Mouse (Mus musculus) adrenal gland (tissue): ENCODE data around the gene Met.

Source experiments
- intact Hi-C: fragments of 180-260 bp; cut with DNase I; formaldehyde crosslinking; loops from one replicate; pipeline ENCODE4 v1.15.1; 2025

The Met gene

DNA sequence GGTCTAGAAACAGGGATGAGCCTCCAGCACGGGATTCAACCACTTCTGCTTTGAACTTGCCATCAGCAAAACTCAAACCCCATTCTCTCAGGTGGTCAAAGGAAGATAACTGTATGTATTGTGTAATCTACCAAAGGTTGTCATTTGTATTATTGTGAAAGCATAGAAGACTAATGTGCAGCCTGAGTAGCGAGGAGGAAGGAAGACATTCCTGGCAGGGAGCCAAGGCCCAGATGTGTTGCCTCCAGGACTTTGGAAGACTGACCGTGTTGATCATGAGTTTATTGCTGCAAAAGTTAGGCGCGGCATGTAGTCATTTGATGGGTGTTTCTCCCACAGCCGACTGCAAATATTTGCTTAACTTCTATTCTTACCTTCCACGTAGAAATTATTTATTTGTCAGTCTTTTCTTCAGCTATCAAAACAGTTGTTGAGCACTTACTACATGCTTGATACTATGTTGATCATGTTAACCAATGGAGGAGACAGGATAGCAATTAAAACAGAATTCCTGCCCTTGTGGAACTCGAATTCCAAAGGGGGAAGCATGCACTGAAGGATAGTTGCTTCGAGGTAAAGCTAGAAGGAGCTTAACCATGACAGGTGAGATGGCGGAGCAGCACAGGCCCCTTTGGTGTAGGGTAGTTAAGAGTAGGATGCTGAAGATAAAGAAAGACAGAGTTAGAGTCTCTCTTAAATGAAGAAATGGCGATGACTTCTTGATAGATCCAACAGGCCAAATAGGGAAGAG, 132.3 kb downstream of the Met start:
- intact Hi-C loops: loop anchor here (10.0 kb wide), 1 partner anchor 131 kb away; the partner anchor contains the start of gene Met

DNA sequence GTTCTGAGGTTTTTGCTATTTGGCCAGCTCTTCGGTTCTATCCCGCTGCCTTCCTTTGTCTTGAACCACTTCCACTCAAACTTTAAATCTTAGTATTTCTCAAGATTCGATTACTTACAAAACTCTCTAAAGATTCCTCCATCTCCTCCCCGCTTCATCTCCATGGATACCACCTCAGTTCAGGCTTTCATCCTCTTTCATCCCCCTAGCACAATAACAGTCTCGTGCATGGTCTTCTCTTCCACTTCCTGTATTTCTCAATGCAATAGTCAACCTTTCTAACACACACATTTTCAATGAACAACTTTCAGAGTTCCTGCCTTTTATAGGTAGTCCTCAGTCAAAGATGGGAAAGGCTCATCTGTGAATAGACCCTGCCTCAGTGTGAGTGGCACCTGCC, 135.8 kb downstream of the Met start:
- intact Hi-C loops: loop anchor here (10.0 kb wide), 1 partner anchor 135 kb away; the partner anchor contains the start of gene Met

DNA sequence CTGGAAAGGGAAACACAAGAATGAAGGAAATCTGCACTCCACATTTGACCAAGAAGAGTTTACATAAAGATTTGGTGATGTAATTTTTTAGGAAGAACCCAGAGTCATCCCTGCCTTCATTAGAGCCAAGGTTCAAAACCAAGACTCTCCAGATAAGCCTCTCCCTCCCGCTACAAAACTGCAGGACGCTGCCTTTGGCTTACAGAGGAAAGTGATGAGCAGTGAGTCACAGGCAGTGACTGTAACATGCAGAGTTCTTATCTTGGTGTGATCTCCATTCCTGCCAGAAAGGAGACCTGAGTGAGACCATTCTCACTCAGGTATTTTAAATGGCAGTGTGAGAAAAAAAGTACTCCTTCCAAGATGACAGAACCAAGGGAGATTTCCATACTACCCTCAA, 137.9 kb downstream of the Met start:
- intact Hi-C loops: no loop called here

DNA sequence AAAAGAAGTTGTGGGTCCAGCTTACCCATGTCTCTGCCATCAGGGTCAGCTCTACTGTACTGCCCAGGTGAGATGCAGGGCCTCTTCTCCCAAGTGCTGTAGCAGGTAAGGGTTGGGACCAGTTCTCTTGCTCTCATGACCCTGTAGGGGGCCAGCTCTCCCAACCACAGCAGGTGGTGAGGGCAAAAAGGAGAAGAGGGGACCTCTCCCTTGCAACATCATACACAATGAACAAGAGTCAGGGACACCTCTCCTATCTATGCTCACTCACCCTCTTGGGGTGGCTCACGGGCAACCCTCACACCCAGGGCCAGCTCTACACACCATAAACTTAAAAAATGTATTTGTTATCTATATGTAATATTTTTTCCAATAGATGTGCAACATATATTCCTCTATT, 143.3 kb downstream of the Met start:
- intact Hi-C loops: no loop called here

DNA sequence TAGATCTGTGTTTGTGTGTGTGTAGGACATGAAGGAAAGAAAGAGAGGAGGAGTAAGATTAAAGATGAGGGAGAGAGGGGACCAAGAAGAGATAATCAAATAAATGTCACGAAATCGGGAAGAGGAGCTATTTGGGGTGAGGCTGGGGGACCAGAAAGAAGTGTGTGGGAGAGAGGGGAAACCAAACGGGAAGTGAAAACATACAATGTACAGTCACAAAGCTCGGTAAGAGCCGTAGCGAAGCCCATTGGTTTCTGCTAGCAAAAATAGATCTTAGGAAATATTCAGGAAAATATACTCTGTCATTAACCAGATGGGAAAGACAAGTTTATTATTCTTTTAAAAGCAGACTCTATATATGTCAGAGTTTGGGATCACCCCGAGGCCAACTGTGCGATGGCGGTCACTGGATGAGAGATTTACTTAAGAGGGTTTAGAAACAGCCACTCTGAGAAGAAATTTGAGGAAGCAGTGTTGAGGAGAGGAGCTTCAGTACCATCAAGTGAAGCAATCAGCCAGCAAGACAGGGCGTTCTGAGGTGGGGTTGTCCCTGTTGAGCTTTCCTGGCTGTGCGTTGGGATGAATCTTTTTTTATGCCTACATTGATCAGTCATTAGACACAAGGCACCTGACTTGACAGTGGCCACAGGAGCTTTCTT, 147.9 kb downstream of the Met start:
- intact Hi-C loops: no loop called here

DNA sequence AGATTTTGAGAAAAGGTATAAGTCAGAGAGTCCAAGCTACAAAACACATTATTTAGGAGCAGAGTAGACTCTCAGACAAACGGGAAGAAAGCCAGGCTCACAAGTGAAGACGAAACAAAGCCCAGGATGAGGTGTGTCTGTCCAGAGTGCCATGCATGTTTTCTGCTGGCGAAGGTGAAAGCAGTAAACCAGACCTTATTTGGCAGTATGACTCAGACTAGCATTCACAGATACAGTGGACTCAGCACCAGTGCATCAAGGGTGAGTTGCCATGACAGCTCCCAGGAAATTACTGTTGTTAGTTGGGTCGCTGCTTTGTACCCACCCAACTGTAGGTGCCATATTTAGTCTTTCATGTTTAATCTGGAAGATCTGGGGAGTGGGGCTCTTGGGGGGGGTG, 149.1 kb downstream of the Met start:
- intact Hi-C loops: no loop called here

DNA sequence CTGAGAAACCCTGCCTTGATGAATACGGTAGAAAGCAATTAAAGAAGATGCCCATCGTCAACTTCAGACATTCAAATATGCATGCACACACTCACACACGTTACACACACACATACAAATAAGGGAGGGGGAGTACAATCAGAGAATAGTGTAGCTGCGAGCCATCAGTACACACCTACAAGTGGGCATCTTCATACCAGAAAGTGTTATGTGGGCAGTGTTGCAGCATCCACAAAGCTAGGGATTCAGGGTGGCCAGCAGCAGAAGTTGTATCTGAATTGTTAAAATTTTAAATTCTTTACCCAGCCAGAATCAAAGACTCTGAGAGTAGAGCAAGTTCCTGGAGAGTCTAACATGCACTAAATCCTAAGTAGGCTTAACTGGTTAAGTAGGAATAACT, 157.2 kb downstream of the Met start:
- intact Hi-C loops: no loop called here

DNA sequence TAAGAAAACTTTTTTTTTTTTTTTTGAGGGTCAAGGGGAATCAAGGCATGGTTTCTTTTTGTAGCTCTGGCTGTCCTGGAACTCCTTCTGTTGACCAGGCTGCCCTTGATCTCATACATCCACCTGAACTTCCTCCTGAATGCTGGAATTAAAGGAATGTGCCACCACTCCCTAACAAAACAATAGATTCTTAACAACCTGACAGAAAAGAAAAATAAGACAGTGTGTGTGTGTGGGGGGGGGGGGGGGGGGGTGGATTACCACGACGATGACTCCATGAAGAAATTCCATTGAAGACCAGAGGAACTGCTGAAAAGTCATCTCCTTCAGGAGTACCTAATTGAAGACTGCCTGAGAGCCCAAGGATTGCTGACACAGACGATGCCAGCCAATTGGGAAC, 157.8 kb downstream of the Met start:
- intact Hi-C loops: no loop called here
